Mouse (Mus musculus) lung, adult 18-20 months (tissue): ENCODE data around the gene Tgtp1.
"Not testable (repeated sequence)": the region's sequence is repeated elsewhere in the genome, so short reads cannot be mapped to it uniquely, and the experiment has no call there.

ENCODE experiments used
- DNase-seq, 2 experiments: peaks; one replicate each; pipeline ENCODE4 v3.0.0; 2022; ENCODE audit warnings: mixed read lengths in 2 of 2

Tgtp1 gene

GRCm38 (mm10) chr11:48994018-48994417 lies at the start of gene Tgtp1:
Gene Tgtp1 (minus strand): TSS chr11:48994172.
- peak in 1 of 2 experiments; percentile 10 for DNase-seq

GRCm38 (mm10) chr11:49012074-49012473 lies 18.1 kb upstream of the Tgtp1 start:
- not testable (repeated sequence) for DNase-seq

GRCm38 (mm10) chr11:49006785-49007184 lies 12.8 kb upstream of the Tgtp1 start:
- DNase-seq = peak; percentile 10 to 28

- DNase-seq = not testable (repeated sequence)
Observed at GRCm38 (mm10) chr11:49006317-49006716, 12.3 kb upstream of the Tgtp1 start.

GRCm38 (mm10) chr11:49000411-49000810 lies 6.4 kb upstream of the Tgtp1 start:
- DNase-seq = not testable (repeated sequence)

GRCm38 (mm10) chr11:48993296-48993695 lies 676 bp downstream of the Tgtp1 start:
- not testable (repeated sequence) for DNase-seq

- peak in 1 of 2 experiments; percentile 15 for DNase-seq
Observed at GRCm38 (mm10) chr11:48991740-48992520, 2.0 kb downstream of the Tgtp1 start, which contains the start of gene Gm12185. Gene Gm12185 (minus strand): TSS chr11:48992226.

- not testable (repeated sequence) for DNase-seq
Observed at GRCm38 (mm10) chr11:48989981-48990380, 4.0 kb downstream of the Tgtp1 start.

GRCm38 (mm10) chr11:48988219-48988618 lies 5.8 kb downstream of the Tgtp1 start:
- DNase-seq = not testable (repeated sequence)

GRCm38 (mm10) chr11:48982848-48983247 lies 11.1 kb downstream of the Tgtp1 start:
- DNase-seq = not testable (repeated sequence)

- DNase-seq = not testable (repeated sequence)
Observed at GRCm38 (mm10) chr11:48980052-48980451, 13.9 kb downstream of the Tgtp1 start.

GRCm38 (mm10) chr11:48979251-48979650 lies 14.7 kb downstream of the Tgtp1 start, which contains the start of gene 9930111J21Rik1:
Gene 9930111J21Rik1 (minus strand): TSS chr11:48979398.
- not testable (repeated sequence) for DNase-seq

GRCm38 (mm10) chr11:48978240-48978939 lies 15.6 kb downstream of the Tgtp1 start, which contains the start of gene Olfr56:
Gene Olfr56 (plus strand): TSS chr11:48978889.
- not testable (repeated sequence) for DNase-seq

GRCm38 (mm10) chr11:48974686-48975085 lies 19.3 kb downstream of the Tgtp1 start:
- not testable (repeated sequence) for DNase-seq

- not testable (repeated sequence) for DNase-seq
Observed at GRCm38 (mm10) chr11:48946090-48946489, 47.9 kb downstream of the Tgtp1 start, which contains the start of gene Psme2b. Gene Psme2b (minus strand): TSS chr11:48946190.

- not testable (repeated sequence) for DNase-seq
Observed at GRCm38 (mm10) chr11:48939286-48939685, 54.7 kb downstream of the Tgtp1 start.
